Mouse (Mus musculus): ENCODE measurements around the gene Epb41l1.

- no peak for TF ChIP-seq CTCF (conservative IDR thresholded peaks at IDR 0.05; ENCODE audit: insufficient read depth, insufficient read length, low read depth, low read length)
- TF ChIP-seq POLR2A (IDR thresholded peaks at IDR 0.05; ENCODE audit: low read depth, low read length), result no peak
Measured at GRCm38 (mm10) chr2:156581244-156581643, 160.5 kb downstream of the Epb41l1 start.
